Mouse (Mus musculus) heart, embryonic 16.5 days (tissue): ENCODE measurements around the gene 9330182L06Rik. TPM values are rescaled to one million over a fixed set of nuclear protein-coding genes. Genes with fewer than 3 reads are reported as not detected.

Experiments used
- ATAC-seq: fragments of 200-750 bp; cut with Nextera tagmentation; replicated peaks from 2 replicates; pipeline ENCODE4 v1.8.0; 2017; ENCODE audit warnings: moderate number of reproducible peaks; ENCODE audit not compliant: insufficient read depth, low FRiP score; ENCODE audit errors: extremely low read depth
- H3K27ac ChIP-seq: fragments of 300-500 bp; sonication (generic); 2 replicates; pipeline ENCODE4 v1.5.1; 2014; ENCODE audit warnings: mild to moderate bottlenecking, low read length, control low read depth, moderate library complexity
- H3K27me3 ChIP-seq: fragments of 300-500 bp; sonication (generic); 2 replicates; pipeline ENCODE4 v1.6.1; 2014; ENCODE audit warnings: low read length, mixed read lengths; ENCODE audit not compliant: control insufficient read depth, insufficient read depth
- H3K36me3 ChIP-seq: fragments of 300-500 bp; sonication (generic); 2 replicates; pipeline ENCODE4 v1.6.1; 2014; ENCODE audit not compliant: control insufficient read depth, insufficient read depth
- H3K4me1 ChIP-seq: fragments of 300-500 bp; sonication (generic); 2 replicates; pipeline ENCODE4 v1.6.1; 2014; ENCODE audit warnings: low read length, mixed read lengths; ENCODE audit not compliant: control insufficient read depth, insufficient read depth
- H3K4me2 ChIP-seq: fragments of 300-500 bp; sonication (generic); 2 replicates; pipeline ENCODE4 v1.6.1; 2014; ENCODE audit warnings: low read depth, mild to moderate bottlenecking, control low read depth, low read length
- H3K4me3 ChIP-seq: fragments of 300-500 bp; sonication (generic); 2 replicates; pipeline ENCODE4 v1.5.1; 2014; ENCODE audit warnings: mild to moderate bottlenecking, control low read depth, low read length
- H3K9ac ChIP-seq: fragments of 300-500 bp; sonication (generic); 2 replicates; pipeline ENCODE4 v1.6.1; 2014; ENCODE audit warnings: low read length, control low read depth
- H3K9me3 ChIP-seq: fragments of 300-500 bp; sonication (generic); replicated peaks from 2 replicates; pipeline ENCODE4 v1.6.1; 2016; ENCODE audit warnings: low read length; ENCODE audit not compliant: control insufficient read depth
- WGBS: fragments of 180-500 bp; shearing (Covaris S2); extraction: QIAGEN DNeasy Blood & Tissue Kit; methylation state at CpG from one replicate; pipeline ENCODE4 v1.1.7; 2014; 5-methylcytosine and 5-hydroxymethylcytosine counted together
- polyA plus RNA-seq: library from polyadenylated mRNA; unstranded; fragments of >200 nt; fragmentation: Nextera tagmentation; extraction: Ambion mirVana; gene quantifications from 2 replicates; pipeline ENCODE4 v1.2.1, GENCODE M21; 2015

The 9330182L06Rik gene
- polyA plus RNA-seq, 1 experiment from 2014 or later: 1.1 TPM

DNA sequence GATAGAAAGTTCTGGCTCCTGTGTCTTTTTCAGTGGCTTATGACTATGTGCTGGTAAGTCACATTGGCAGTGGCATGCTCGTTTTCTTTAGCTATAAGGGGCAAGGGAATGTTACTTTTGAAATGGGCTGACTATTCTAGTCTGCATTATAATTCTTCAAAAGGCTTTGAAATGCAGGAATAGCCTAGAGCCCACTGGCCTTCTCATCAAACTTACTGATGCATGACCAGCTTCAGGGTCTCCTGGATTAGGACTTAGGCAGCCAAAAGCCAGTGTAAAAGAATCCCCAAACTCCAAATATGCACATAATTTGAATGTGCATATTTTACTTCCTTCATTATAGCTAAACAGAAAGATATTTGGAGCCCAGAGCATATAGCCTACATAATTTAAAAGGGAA is 86.7 kb downstream of the 9330182L06Rik start:
- Histone ChIP-seq H3K36me3 (no peaks in the 10 kb centered on the region), H3K4me3 (no peak overlapping the region), H3K27ac (no peak overlapping the region), H3K4me2 (no peak overlapping the region), H3K9me3 (no peaks in the 10 kb centered on the region), H3K9ac (no peak overlapping the region), H3K4me1 (no peaks in the 10 kb centered on the region), H3K27me3 (no peaks in the 10 kb centered on the region)
- 58% methylated on average over 1 of the region's 1 CpGs for WGBS
- ATAC-seq: no peak

DNA sequence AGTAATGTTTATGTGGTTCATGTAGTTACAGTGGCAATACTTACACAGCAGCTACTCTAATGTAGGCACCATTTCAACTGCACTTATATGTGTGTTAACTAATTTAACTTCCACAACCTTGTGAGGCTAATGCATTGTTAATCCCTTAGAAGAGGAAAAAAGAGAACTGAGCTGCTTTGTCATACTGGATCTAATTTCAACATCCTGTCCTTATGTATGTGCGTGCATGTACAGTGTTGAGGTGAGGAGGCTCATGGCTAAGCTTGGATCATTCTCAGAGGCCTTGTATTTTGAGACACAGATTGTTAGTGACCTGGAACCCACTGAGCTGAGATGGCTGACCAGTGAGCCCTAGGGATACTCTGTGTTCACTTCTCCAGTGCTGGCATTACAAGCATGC is 88.3 kb downstream of the 9330182L06Rik start:
- H3K27me3 ChIP-seq: no peaks in the 10 kb centered on the region
- no peak overlapping the region for H3K4me3 ChIP-seq
- H3K4me1 ChIP-seq: no peaks in the 10 kb centered on the region
- no peak overlapping the region for H3K4me2 ChIP-seq
- H3K9ac ChIP-seq: no peak overlapping the region
- H3K9me3 ChIP-seq: no peaks in the 10 kb centered on the region
- WGBS: 70% methylated on average over 1 of the region's 1 CpGs
- no peak overlapping the region for H3K27ac ChIP-seq
- no peak for ATAC-seq
- H3K36me3 ChIP-seq: no peaks in the 10 kb centered on the region

DNA sequence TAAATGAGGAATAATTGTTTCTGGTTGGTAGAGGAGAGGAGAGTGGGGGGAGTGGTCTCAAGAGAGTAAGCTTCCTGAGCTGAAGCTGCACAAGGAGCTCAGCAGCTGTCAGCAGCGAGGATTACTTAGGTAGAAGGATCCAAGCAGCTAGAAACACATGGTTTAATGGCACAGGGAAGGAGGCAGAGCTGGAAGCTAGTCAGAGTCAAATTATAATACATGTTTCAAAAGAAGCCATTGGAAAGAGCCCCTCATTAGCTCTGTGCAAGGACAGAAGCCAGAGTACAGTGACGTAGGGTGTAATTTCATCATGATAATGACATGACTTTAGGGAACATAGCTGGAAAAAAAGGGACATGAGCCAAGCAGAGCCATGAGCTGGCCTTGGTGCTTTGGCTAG is 92.2 kb downstream of the 9330182L06Rik start:
- no peaks in the 10 kb centered on the region for H3K36me3 ChIP-seq
- H3K9me3 ChIP-seq: no peaks in the 10 kb centered on the region
- H3K27me3 ChIP-seq: no peaks in the 10 kb centered on the region
- ATAC-seq: no peak
- H3K9ac ChIP-seq: no peak overlapping the region
- no peaks in the 10 kb centered on the region for H3K4me1 ChIP-seq
- WGBS: 39% methylated on average over 2 of the region's 2 CpGs
- H3K4me2 ChIP-seq: no peak overlapping the region
- no peak overlapping the region for H3K4me3 ChIP-seq
- no peak overlapping the region for H3K27ac ChIP-seq

DNA sequence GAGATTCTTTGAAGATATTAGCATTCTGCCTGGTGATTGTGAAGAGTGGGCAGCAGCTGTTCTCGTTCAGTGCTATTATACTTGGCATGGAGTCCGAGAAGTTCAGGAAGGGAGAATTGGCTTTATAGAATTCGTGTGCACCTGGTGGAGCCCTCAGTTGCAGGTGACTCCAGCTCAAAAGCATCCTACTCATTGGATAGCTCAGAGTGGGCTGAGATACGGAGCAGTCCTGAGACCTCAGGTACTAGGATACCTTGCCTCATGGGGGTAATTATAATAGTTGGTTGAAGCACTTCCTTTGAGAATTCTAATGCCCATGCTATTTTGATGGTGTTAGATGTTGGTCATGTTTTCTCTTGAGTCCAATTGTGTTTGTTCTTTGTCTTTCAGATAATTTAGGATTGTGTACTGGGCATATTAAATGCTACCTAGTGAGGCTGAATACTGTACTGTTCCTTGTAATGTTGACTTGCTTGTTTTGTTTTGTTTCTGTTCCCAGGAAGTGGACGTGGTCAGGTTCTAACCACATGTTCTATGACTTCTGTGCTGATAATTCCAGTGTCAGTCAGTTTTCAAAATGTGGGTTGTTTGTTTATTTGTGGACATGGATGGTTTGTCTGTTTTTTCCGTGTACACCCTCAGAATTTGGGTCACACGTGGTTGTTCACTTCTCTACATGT is 96.2 kb downstream of the 9330182L06Rik start:
- H3K4me1 ChIP-seq: no peaks in the 10 kb centered on the region
- no peak overlapping the region for H3K9ac ChIP-seq
- no peaks in the 10 kb centered on the region for H3K9me3 ChIP-seq
- ATAC-seq: no peak
- no peak overlapping the region for H3K4me2 ChIP-seq
- WGBS: 73% methylated on average over 7 of the region's 7 CpGs
- H3K4me3 ChIP-seq: no peak overlapping the region
- no peaks in the 10 kb centered on the region for H3K36me3 ChIP-seq
- H3K27me3 ChIP-seq: no peaks in the 10 kb centered on the region
- no peak overlapping the region for H3K27ac ChIP-seq

DNA sequence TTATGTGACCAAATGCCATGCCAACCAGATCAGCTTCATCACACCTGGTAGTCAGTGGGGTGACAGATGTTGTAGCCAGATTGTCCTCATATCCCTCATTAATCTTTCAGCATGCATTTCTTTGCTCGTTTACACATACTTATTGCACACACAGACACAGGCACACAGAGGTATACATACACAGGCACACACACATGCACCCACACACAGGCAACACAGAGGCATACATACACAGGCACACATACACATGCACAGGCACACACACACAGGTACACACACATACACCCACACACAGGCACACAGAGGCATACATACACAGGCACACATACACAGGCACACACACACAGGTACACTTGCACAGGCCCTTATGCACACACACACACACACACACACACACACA is 99.0 kb downstream of the 9330182L06Rik start:
- no peak for ATAC-seq

DNA sequence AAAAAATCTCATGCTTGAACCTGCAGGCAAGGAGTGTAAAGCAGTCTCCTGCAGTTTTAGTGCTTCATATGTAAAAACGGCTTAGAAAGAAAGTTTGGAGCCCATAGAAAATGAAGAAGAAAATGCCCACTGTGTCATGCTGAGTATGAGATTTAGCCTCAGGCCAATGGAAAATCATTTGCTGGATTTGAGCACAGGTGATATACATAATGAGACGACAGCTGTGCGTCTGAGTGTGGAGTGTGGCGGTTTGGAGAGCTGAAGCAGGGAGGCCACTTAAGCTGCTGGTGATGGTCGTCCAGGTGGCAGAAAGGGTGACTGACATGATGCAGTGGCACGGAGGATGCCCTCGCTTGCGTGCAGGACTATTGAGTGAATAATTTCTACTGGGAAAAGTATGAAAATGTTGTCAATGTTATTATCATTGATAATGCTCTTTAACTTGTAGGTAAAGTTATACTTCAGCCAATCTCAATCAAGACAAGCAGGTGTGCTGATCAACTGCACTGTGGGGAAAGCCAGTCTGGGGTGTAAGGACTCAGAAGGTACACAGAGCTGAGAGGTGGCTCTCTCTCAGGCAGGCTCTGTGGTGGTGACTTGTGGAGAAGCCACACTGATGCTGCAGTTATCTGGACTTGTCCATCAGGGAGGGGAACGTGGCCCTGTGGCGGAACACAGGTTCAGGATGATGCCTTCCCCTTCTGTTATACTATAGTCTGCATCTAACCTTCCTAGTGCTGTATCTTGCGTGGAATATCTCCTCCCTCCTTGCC is 102.2 kb downstream of the 9330182L06Rik start:
- 65% methylated on average over 11 of the region's 11 CpGs for WGBS

More for the DNA sequence above, 99.0 kb downstream of the 9330182L06Rik start:
- Histone ChIP-seq H3K4me2 (no peak overlapping the region), H3K27ac (no peak overlapping the region), H3K4me1 (no peaks in the 10 kb centered on the region), H3K36me3 (no peaks in the 10 kb centered on the region), H3K27me3 (no peaks in the 10 kb centered on the region), H3K9ac (no peak overlapping the region), H3K4me3 (no peak overlapping the region), H3K9me3 (no peaks in the 10 kb centered on the region)
- 74% methylated on average over 1 of the region's 1 CpGs for WGBS

DNA sequence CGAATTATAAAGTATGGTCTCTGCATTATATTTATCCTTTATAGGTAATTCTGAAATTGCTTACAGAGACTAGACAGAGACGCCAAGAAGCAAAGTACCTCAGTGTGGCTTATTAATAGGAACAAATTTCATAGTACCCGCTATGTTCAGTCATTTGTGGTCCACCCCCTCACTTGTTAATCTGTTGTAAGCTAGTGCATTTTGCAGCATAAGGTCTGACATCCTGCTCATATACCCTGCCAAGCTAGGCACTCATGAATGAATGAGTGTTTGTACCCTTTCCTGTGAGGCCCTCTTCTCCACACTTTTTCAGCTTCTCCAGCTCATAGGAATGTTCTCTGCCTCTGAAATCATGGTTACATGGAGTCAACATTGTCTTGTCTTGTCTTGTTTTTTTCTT is 105.2 kb downstream of the 9330182L06Rik start:
- WGBS: 76% methylated on average over 3 of the region's 3 CpGs

More for the DNA sequence above, 102.2 kb downstream of the 9330182L06Rik start:
- ATAC-seq: no peak
- no peaks in the 10 kb centered on the region for H3K27me3 ChIP-seq
- no peak overlapping the region for H3K27ac ChIP-seq
- H3K4me3 ChIP-seq: no peak overlapping the region
- no peaks in the 10 kb centered on the region for H3K9me3 ChIP-seq
- H3K9ac ChIP-seq: no peak overlapping the region
- H3K36me3 ChIP-seq: no peaks in the 10 kb centered on the region
- no peaks in the 10 kb centered on the region for H3K4me1 ChIP-seq
- H3K4me2 ChIP-seq: no peak overlapping the region

DNA sequence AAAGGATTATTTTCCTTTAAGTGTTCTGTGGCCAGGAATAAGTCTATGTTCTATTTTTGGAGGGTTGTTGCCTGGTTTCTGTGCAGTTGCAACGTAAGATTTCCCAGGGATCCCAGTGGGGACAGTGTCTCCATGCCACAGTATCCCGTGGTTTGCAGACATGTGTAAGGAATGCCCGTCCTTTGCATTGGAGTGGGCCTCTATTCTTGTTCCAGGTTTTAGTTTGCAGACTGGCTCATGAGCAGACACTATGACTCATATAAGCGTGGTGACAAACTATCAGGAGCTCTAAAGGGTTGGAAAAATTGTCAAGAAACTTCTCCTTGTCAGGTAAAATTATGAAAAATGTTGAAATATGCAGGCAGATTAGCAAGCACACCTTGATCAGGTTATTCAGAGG is 107.4 kb downstream of the 9330182L06Rik start:
- Histone ChIP-seq H3K27me3 (no peaks in the 10 kb centered on the region), H3K4me1 (no peaks in the 10 kb centered on the region), H3K4me2 (no peak overlapping the region), H3K9ac (no peak overlapping the region), H3K9me3 (no peaks in the 10 kb centered on the region), H3K4me3 (no peak overlapping the region), H3K27ac (no peak overlapping the region), H3K36me3 (no peaks in the 10 kb centered on the region)
- WGBS: 62% methylated on average over 4 of the region's 4 CpGs
- no peak for ATAC-seq

More for the DNA sequence above, 105.2 kb downstream of the 9330182L06Rik start:
- Histone ChIP-seq H3K4me2 (no peak overlapping the region), H3K36me3 (no peaks in the 10 kb centered on the region), H3K27ac (no peak overlapping the region), H3K4me3 (no peak overlapping the region), H3K9me3 (no peaks in the 10 kb centered on the region), H3K27me3 (no peaks in the 10 kb centered on the region), H3K9ac (no peak overlapping the region), H3K4me1 (no peaks in the 10 kb centered on the region)
- no peak for ATAC-seq

DNA sequence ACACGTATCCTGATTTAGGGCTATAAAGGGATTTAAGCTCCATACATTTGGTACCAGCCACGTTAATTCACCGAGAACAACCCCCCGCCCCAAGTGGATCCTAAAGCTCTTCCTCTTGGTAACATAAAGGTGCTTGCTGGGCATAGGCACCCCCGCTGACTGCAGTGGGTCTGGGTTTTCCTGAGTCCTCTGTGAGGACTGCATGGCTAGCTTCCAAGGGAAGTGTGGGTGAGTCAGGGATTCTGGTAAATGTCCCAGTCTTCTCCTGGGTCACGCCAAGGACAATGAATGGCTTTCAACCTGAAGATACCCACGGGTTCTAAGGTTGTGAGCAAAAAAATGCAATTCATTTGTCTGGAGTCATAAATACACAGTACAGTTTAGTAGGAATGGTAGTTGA is 124.0 kb downstream of the 9330182L06Rik start:
- Histone ChIP-seq H3K36me3 (no peaks in the 10 kb centered on the region), H3K9ac (no peak overlapping the region), H3K27me3 (no peaks in the 10 kb centered on the region), H3K4me3 (no peak overlapping the region), H3K4me2 (no peak overlapping the region), H3K9me3 (no peaks in the 10 kb centered on the region), H3K27ac (no peak overlapping the region), H3K4me1 (no peaks in the 10 kb centered on the region)
- ATAC-seq: no peak
- 59% methylated on average over 7 of the region's 7 CpGs for WGBS
